Mouse (Mus musculus) CD4-positive, CD25-positive, alpha-beta regulatory T cell (primary cell): Measurements from ENCODE around the gene Rab9. TPM values are rescaled to one million over a fixed set of nuclear protein-coding genes. Genes with fewer than 3 reads are reported as not detected.

Experiments
- polyA plus RNA-seq: library from polyadenylated mRNA; unstranded; fragments of 100-300 nt; shearing (Covaris generic); gene quantifications from one replicate; pipeline ENCODE4 v1.2.1, GENCODE M21; 2017

The Rab9 gene
- polyA plus RNA-seq: 28.6 TPM

DNA sequence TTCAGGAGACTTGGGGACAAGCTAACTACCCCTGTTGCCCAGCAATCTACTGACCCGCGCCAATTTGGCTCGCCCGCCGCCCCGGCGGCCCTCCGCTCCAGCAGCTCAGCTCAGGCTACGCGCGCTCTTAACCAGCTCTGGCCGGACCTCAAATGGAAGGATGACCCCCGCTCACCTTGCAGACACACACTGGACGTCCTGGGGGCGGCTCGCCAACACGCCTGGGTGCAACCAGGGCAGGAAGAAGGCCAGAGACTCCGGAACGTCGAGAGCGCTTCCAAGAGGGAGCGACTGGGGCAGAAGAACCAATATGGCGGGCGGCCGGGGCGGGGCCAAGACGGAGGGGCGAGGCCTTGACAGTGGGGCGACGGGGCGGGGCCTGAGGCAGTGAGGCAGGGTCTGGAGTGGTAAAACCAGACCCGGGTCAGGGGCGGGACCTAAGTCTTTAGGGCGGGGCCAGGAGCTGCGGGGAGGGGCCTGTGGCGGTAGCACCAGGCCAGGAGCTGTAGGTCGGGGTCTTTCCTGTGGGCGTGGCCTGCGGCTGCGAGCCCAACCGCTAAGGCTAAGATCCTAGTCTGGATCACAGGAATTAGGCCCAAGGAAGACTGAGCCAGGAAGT is at the start of gene Rab9:
TSS of gene Rab9 (minus strand) at position 503 of the 619 bp plus-strand sequence.

DNA sequence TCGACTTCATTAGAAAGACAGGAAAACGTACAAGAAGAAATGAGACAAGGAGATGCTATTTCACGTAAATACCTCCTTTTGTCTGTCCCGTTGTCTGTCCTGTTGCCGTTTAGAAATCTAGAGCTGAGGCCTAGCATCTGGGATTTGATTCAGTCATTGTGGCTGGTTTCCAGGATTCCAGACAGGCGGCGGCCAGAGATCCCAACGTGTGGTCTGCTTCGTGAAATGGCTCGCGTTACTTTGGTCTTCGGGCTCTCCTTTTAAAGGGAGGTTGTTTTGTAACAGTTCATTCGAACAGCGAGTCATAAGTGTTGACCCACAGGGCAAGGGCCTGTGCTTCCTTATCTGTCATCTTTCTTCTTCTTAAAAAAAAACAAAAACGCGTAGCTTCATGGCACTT is 38.7 kb upstream of the Rab9 start, which contains the start of gene Tceanc:
TSS of gene Tceanc (minus strand) at position 223 of the 400 bp plus-strand sequence.

DNA sequence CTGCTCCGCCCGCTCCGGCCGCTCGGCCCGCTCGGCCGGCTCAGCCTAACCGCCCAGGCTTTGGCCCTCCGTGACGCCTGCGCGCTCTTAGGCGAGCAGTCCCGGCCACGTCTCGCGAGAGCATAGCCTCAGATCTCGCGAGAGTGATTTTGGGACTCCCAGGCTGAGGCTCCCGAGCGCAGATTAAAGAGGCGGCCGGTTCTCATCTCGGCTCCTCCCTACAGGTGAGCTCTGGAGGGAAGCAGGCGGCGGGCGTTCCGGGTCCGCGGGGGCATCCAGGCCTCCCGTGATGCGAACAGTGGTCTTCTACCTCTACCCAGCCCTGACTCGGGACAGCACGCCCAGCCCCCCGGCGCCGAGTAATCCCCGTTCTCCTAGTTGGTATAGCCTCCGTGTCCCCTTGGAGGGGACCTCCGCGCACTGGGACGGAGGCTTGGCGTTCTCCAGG is 39.0 kb downstream of the Rab9 start, which contains the start of gene Ofd1:
TSS of gene Ofd1 (minus strand) at position 89 of the 448 bp plus-strand sequence.

DNA sequence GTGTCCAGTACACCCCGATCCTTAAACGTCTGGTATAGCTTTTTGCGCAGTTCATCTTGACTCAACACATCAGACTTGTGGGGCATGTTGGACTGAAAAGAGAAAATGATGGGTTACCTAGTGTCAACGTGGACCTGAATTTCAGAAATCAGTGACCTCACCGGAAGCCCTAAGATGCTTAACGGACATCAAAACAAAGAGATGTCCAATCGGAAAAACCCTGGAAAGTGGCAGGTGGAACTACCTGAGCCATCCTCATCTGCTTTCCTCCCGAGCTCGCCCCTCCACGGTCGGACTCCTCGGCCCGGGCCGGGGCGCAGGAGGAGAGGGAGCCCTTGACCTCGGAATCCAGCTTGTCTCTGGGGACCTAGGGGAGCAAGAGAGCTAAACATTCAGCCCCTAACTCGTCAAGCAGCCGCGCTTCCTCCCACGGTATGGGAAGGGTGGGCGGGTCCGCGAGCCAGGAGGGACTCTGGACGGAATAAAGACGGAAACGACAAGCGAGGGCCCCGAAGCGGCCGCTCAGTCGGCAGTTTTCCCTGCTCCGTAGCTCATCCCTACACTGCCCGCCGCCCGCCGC is 39.5 kb downstream of the Rab9 start, which contains the start of gene Trappc2:
TSS of gene Trappc2 (plus strand) at position 539 of the 580 bp plus-strand sequence.

Other genes starting within 250 kb of the Rab9 start
- 10.0 TPM for gene Gpm6b, start 241.0 kb downstream of the Rab9 start, polyA plus RNA-seq
- 25.3 TPM for gene Trappc2, start 39.3 kb downstream of the Rab9 start, polyA plus RNA-seq
- 12.2 TPM for gene Ofd1, start 39.2 kb downstream of the Rab9 start, polyA plus RNA-seq
- gene Tceanc, start 38.7 kb upstream of the Rab9 start, polyA plus RNA-seq: 7.9 TPM
- gene Egfl6, start 105.9 kb upstream of the Rab9 start, polyA plus RNA-seq: not detected